Mouse (Mus musculus): Measurements from ENCODE around the gene Cpb2. TPM values are rescaled to one million over a fixed set of nuclear protein-coding genes. Genes with fewer than 3 reads are reported as not detected.

Gene Cpb2
- not detected in 2 replicates for polyA plus RNA-seq (2015; fragmentation: Nextera tagmentation; extraction: Ambion mirVana)

- Histone ChIP-seq H3K36me3 (no peaks in the 10 kb centered on the region), H3K4me2 (no peak within 1 kb of the TSS), H3K4me1 (replicated peaks) (no peaks in the 10 kb centered on the region), H3K9ac (no peak within 1 kb of the TSS), H3K4me3 (no peak within 1 kb of the TSS), H3K9me3 (no peaks in the 10 kb centered on the region), H3K27ac (no peak within 1 kb of the TSS), H3K27me3 (no peaks in the 10 kb centered on the region)
- WGBS = 84% methylated on average over 5 of the region's 5 CpGs
- no peak for ATAC-seq (ENCODE audit: low FRiP score)
These were observed at the start of gene Cpb2 for GRCm38 (mm10) chr14:75242087-75242486. TSS of gene Cpb2 (plus strand) at chr14:75242287.

GRCm38 (mm10) chr14:75192427-75192826 lies 49.7 kb upstream of the Cpb2 start:
- ATAC-seq (ENCODE audit: low FRiP score) = no peak
- Histone ChIP-seq H3K9ac (no peak overlapping the region), H3K27me3 (no peaks in the 10 kb centered on the region), H3K36me3 (no peaks in the 10 kb centered on the region), H3K4me3 (no peak overlapping the region), H3K4me2 (no peak overlapping the region), H3K27ac (no peak overlapping the region), H3K4me1 (replicated peaks) (no peaks in the 10 kb centered on the region), H3K9me3 (no peaks in the 10 kb centered on the region)
- WGBS = 92% methylated on average over 10 of the region's 10 CpGs

GRCm38 (mm10) chr14:75192858-75193257 lies 49.2 kb upstream of the Cpb2 start:
- Histone ChIP-seq H3K27me3 (no peaks in the 10 kb centered on the region), H3K36me3 (no peaks in the 10 kb centered on the region), H3K4me1 (replicated peaks) (no peaks in the 10 kb centered on the region), H3K9ac (no peak overlapping the region), H3K9me3 (no peaks in the 10 kb centered on the region), H3K4me3 (no peak overlapping the region), H3K4me2 (no peak overlapping the region), H3K27ac (no peak overlapping the region)
- 85% methylated on average over 10 of the region's 10 CpGs for WGBS
- ATAC-seq (ENCODE audit: low FRiP score) = no peak

GRCm38 (mm10) chr14:75195530-75195929 lies 46.6 kb upstream of the Cpb2 start:
- no peak for ATAC-seq (ENCODE audit: low FRiP score)
- no peak overlapping the region for H3K4me2 ChIP-seq
- H3K27me3 ChIP-seq = no peaks in the 10 kb centered on the region
- 89% methylated on average over 5 of the region's 5 CpGs for WGBS
- no peaks in the 10 kb centered on the region for H3K9me3 ChIP-seq
- H3K9ac ChIP-seq = no peak overlapping the region
- H3K27ac ChIP-seq = no peak overlapping the region
- no peaks in the 10 kb centered on the region for H3K4me1 ChIP-seq (replicated peaks)
- no peaks in the 10 kb centered on the region for H3K36me3 ChIP-seq
- H3K4me3 ChIP-seq = no peak overlapping the region

GRCm38 (mm10) chr14:75197027-75197426 lies 45.1 kb upstream of the Cpb2 start:
- Histone ChIP-seq H3K4me1 (replicated peaks) (no peaks in the 10 kb centered on the region), H3K27me3 (no peaks in the 10 kb centered on the region), H3K4me2 (no peak overlapping the region), H3K4me3 (no peak overlapping the region), H3K9ac (no peak overlapping the region), H3K27ac (no peak overlapping the region), H3K9me3 (no peaks in the 10 kb centered on the region), H3K36me3 (no peaks in the 10 kb centered on the region)
- WGBS = 39% methylated on average over 5 of the region's 5 CpGs
- ATAC-seq (ENCODE audit: low FRiP score) = no peak

- Histone ChIP-seq H3K4me1 (replicated peaks) (no peaks in the 10 kb centered on the region), H3K4me2 (no peak overlapping the region), H3K27ac (no peak overlapping the region), H3K36me3 (no peaks in the 10 kb centered on the region), H3K27me3 (no peaks in the 10 kb centered on the region), H3K4me3 (no peak overlapping the region), H3K9me3 (no peaks in the 10 kb centered on the region), H3K9ac (no peak overlapping the region)
- 68% methylated on average over 7 of the region's 7 CpGs for WGBS
- no peak for ATAC-seq (ENCODE audit: low FRiP score)
These were observed 44.4 kb upstream of the Cpb2 start for GRCm38 (mm10) chr14:75197660-75198059.

GRCm38 (mm10) chr14:75205363-75206051 lies 36.6 kb upstream of the Cpb2 start:
- WGBS = 53% methylated on average over 6 of the region's 6 CpGs
- no peak overlapping the region for H3K4me3 ChIP-seq
- H3K27ac ChIP-seq = no peak overlapping the region
- H3K36me3 ChIP-seq = no peaks in the 10 kb centered on the region
- ATAC-seq (ENCODE audit: low FRiP score) = no peak
- 0 out of 2 replicates have a peak, but pooled peaks cover 8% of the 10 kb centered on the region for H3K4me1 ChIP-seq (replicated peaks)
- H3K27me3 ChIP-seq = no peaks in the 10 kb centered on the region
- H3K9me3 ChIP-seq = no peaks in the 10 kb centered on the region
- no peak overlapping the region for H3K9ac ChIP-seq
- H3K4me2 ChIP-seq = no peak overlapping the region

- ATAC-seq (ENCODE audit: low FRiP score) = no peak
- WGBS = 72% methylated on average over 4 of the region's 4 CpGs
- Histone ChIP-seq H3K9ac (no peak overlapping the region), H3K9me3 (no peaks in the 10 kb centered on the region), H3K27ac (no peak overlapping the region), H3K4me2 (no peak overlapping the region), H3K4me3 (no peak overlapping the region), H3K36me3 (no peaks in the 10 kb centered on the region), H3K4me1 (replicated peaks) (0 out of 2 replicates have a peak, but pooled peaks cover 8% of the 10 kb centered on the region), H3K27me3 (no peaks in the 10 kb centered on the region)
These were observed 35.8 kb upstream of the Cpb2 start for GRCm38 (mm10) chr14:75206307-75206706.

GRCm38 (mm10) chr14:75208572-75209151 lies 33.4 kb upstream of the Cpb2 start:
- Histone ChIP-seq H3K27me3 (no peaks in the 10 kb centered on the region), H3K4me2 (no peak overlapping the region), H3K4me1 (replicated peaks) (peaks cover 14% of the 10 kb centered on the region; the same call in 1 of the 2 replicates), H3K9ac (no peak overlapping the region), H3K9me3 (no peaks in the 10 kb centered on the region), H3K4me3 (no peak overlapping the region), H3K27ac (no peak overlapping the region), H3K36me3 (no peaks in the 10 kb centered on the region)
- WGBS = 67% methylated on average over 6 of the region's 6 CpGs
- no peak for ATAC-seq (ENCODE audit: low FRiP score)

- no peak overlapping the region for H3K4me3 ChIP-seq
- H3K4me1 ChIP-seq (replicated peaks) = peaks cover 16% of the 10 kb centered on the region
- ATAC-seq (ENCODE audit: low FRiP score) = 0 out of 2 replicates have a peak, but pooled peaks have one; percentile 39
- WGBS = 65% methylated on average over 11 of the region's 11 CpGs
- H3K27me3 ChIP-seq = no peaks in the 10 kb centered on the region
- H3K4me2 ChIP-seq = no peak overlapping the region
- no peaks in the 10 kb centered on the region for H3K9me3 ChIP-seq
- peak overlapping the region; percentile 55; the same call in 1 of the 2 replicates for H3K27ac ChIP-seq
- no peak overlapping the region for H3K9ac ChIP-seq
- H3K36me3 ChIP-seq = no peaks in the 10 kb centered on the region
These were observed 28.3 kb upstream of the Cpb2 start for GRCm38 (mm10) chr14:75213752-75214151.

GRCm38 (mm10) chr14:75218843-75219242 lies 23.2 kb upstream of the Cpb2 start:
- H3K27me3 ChIP-seq = no peaks in the 10 kb centered on the region
- peaks cover 17% of the 10 kb centered on the region for H3K4me1 ChIP-seq (replicated peaks)
- no peak overlapping the region for H3K4me2 ChIP-seq
- H3K9me3 ChIP-seq = no peaks in the 10 kb centered on the region
- WGBS = 96% methylated on average over 2 of the region's 2 CpGs
- no peak for ATAC-seq (ENCODE audit: low FRiP score)
- no peak overlapping the region for H3K4me3 ChIP-seq
- no peaks in the 10 kb centered on the region for H3K36me3 ChIP-seq
- H3K27ac ChIP-seq = peak overlapping the region; percentile 76
- H3K9ac ChIP-seq = no peak overlapping the region

GRCm38 (mm10) chr14:75219250-75219913 lies 22.7 kb upstream of the Cpb2 start:
- H3K27ac ChIP-seq = peak overlapping the region; percentile 76
- peak; percentile 76; the same call in 1 of the 2 replicates for ATAC-seq (ENCODE audit: low FRiP score)
- H3K4me2 ChIP-seq = no peak overlapping the region
- H3K4me3 ChIP-seq = no peak overlapping the region
- H3K9me3 ChIP-seq = no peaks in the 10 kb centered on the region
- no peak overlapping the region for H3K9ac ChIP-seq
- H3K27me3 ChIP-seq = no peaks in the 10 kb centered on the region
- peaks cover 12% of the 10 kb centered on the region; the same call in 1 of the 2 replicates for H3K4me1 ChIP-seq (replicated peaks)
- no peaks in the 10 kb centered on the region for H3K36me3 ChIP-seq
- WGBS = 54% methylated on average over 5 of the region's 5 CpGs
